24 mouse cellular contexts compared by ENCODE assay signal in genomic region chr12:30254581-30254980, GRCm38 (mm10).
A peak's percentile ranks its signal among the peaks of the same experiment; 100 is the strongest.
DNase-seq lines count a peak whose midpoint lies in the region; ATAC-seq lines count a peak whose summit lies in the region.
"Had no signal": no experiment of that assay in that cellular context is flagged by ENCODE, and none has a peak within 500 bp of the region (broad histone marks: within the 10 kb centered on the region; RNA-seq: fewer than 3 reads in every experiment).

No protein-coding gene starts in this region.

- no peaks in the 10 kb centered on the region for H3K9me3 ChIP-seq in midbrain, embryonic 13.5 days
- no peaks in the 10 kb centered on the region for H3K9me3 ChIP-seq in midbrain, embryonic 15.5 days
- H3K9me3 ChIP-seq in limb, embryonic 10.5 days (replicated peaks): no peaks in the 10 kb centered on the region
- H3K9me3 ChIP-seq: embryonic facial prominence, embryonic 10.5 days; embryonic facial prominence, embryonic 13.5 days; forebrain, embryonic 12.5 days; forebrain, embryonic 15.5 days; heart, embryonic 10.5 days; heart, embryonic 13.5 days; hindbrain, embryonic 12.5 days; hindbrain, embryonic 15.5 days had no signal

- H3K27ac ChIP-seq in midbrain, embryonic 13.5 days: no peak overlapping the region
- H3K27ac ChIP-seq in midbrain, embryonic 15.5 days: no peak overlapping the region
- no peak overlapping the region for H3K27ac ChIP-seq in limb, embryonic 10.5 days
- H3K27ac ChIP-seq: embryonic facial prominence, embryonic 10.5 days; embryonic facial prominence, embryonic 13.5 days; forebrain, embryonic 12.5 days; forebrain, embryonic 15.5 days; heart, adult 2 months; heart, embryonic 10.5 days; heart, embryonic 13.5 days; hindbrain, embryonic 12.5 days; hindbrain, embryonic 15.5 days had no signal

- no peak overlapping the region for H3K9ac ChIP-seq in midbrain, embryonic 13.5 days (replicated peaks)
- H3K9ac ChIP-seq in midbrain, embryonic 15.5 days: no peak overlapping the region
- H3K9ac ChIP-seq: embryonic facial prominence, embryonic 13.5 days; forebrain, embryonic 12.5 days; forebrain, embryonic 15.5 days; heart, embryonic 13.5 days; hindbrain, embryonic 12.5 days; hindbrain, embryonic 15.5 days had no signal

- H3K27me3 ChIP-seq in midbrain, embryonic 13.5 days: no peaks in the 10 kb centered on the region
- H3K27me3 ChIP-seq in midbrain, embryonic 15.5 days (replicated peaks): no peaks in the 10 kb centered on the region
- H3K27me3 ChIP-seq in limb, embryonic 10.5 days (ENCODE audit: low read depth, poor library complexity, severe bottlenecking): no peaks in the 10 kb centered on the region
- H3K27me3 ChIP-seq: embryonic facial prominence, embryonic 13.5 days; forebrain, embryonic 12.5 days; forebrain, embryonic 15.5 days; heart, embryonic 13.5 days; hindbrain, embryonic 12.5 days; hindbrain, embryonic 15.5 days had no signal

- no peak overlapping the region for H3K4me2 ChIP-seq in midbrain, embryonic 13.5 days (replicated peaks)
- no peak overlapping the region for H3K4me2 ChIP-seq in midbrain, embryonic 15.5 days
- H3K4me2 ChIP-seq: embryonic facial prominence, embryonic 13.5 days; forebrain, embryonic 12.5 days; forebrain, embryonic 15.5 days; heart, embryonic 13.5 days; hindbrain, embryonic 12.5 days; hindbrain, embryonic 15.5 days had no signal

- no peaks in the 10 kb centered on the region for H3K36me3 ChIP-seq in midbrain, embryonic 13.5 days
- H3K36me3 ChIP-seq in midbrain, embryonic 15.5 days (replicated peaks): no peaks in the 10 kb centered on the region
- no peaks in the 10 kb centered on the region for H3K36me3 ChIP-seq in limb, embryonic 10.5 days
- H3K36me3 ChIP-seq: embryonic facial prominence, embryonic 10.5 days; embryonic facial prominence, embryonic 13.5 days; forebrain, embryonic 12.5 days; forebrain, embryonic 15.5 days; heart, embryonic 10.5 days; heart, embryonic 13.5 days; hindbrain, embryonic 12.5 days; hindbrain, embryonic 15.5 days had no signal

- no peak overlapping the region for H3K4me3 ChIP-seq in midbrain, embryonic 13.5 days (replicated peaks)
- H3K4me3 ChIP-seq in midbrain, embryonic 15.5 days: no peak overlapping the region
- H3K4me3 ChIP-seq in limb, embryonic 10.5 days: no peak overlapping the region
- H3K4me3 ChIP-seq: embryonic facial prominence, embryonic 10.5 days; embryonic facial prominence, embryonic 13.5 days; erythroblast, embryonic 14.5 days; forebrain, embryonic 12.5 days; forebrain, embryonic 15.5 days; heart, adult 2 months; heart, embryonic 10.5 days; heart, embryonic 13.5 days; hindbrain, embryonic 12.5 days; hindbrain, embryonic 15.5 days had no signal

- DNase-seq in right cerebral cortex, adult 18-20 months: peak; percentile 14
- no peak for DNase-seq in right cerebral cortex, postnatal 25 days
- DNase-seq in limb, embryonic 10.5 days (ENCODE audit: low spot score): peak; percentile 24
- no peak for DNase-seq in adrenal gland, postnatal 14 days
- DNase-seq: adrenal gland, postnatal 10 days; cerebellum, adult 11 months; cerebellum, adult 2 months; cerebellum, adult 9-11 months; cerebellum, postnatal 25 days; embryo, embryonic 11 days; gastrocnemius, postnatal 25 days; heart, adult 2 months had no signal

- H3K4me1 ChIP-seq in midbrain, embryonic 13.5 days (replicated peaks): no peaks in the 10 kb centered on the region
- H3K4me1 ChIP-seq in midbrain, embryonic 15.5 days: no peaks in the 10 kb centered on the region
- H3K4me1 ChIP-seq in limb, embryonic 10.5 days: peaks cover 5% of the 10 kb centered on the region
- H3K4me1 ChIP-seq: embryonic facial prominence, embryonic 13.5 days; forebrain, embryonic 15.5 days; heart, embryonic 10.5 days; heart, embryonic 13.5 days; hindbrain, embryonic 12.5 days; hindbrain, embryonic 15.5 days had no signal

- 0 out of 2 replicates have a peak, but pooled peaks have one; percentile 30 for ATAC-seq in midbrain, embryonic 13.5 days
- ATAC-seq in midbrain, embryonic 15.5 days (replicated peaks): no peak
- ATAC-seq: CD4-positive, CD25-positive, alpha-beta regulatory T cell, adult 4 months; forebrain, embryonic 15.5 days had no signal

- WGBS in midbrain, embryonic 13.5 days: 63% methylated on average over 10 of the region's 10 CpGs
- 54% methylated on average over 10 of the region's 10 CpGs for WGBS in midbrain, embryonic 15.5 days
- WGBS in limb, embryonic 10.5 days: 94% methylated on average over 10 of the region's 10 CpGs

Comparison
In these comparisons a context has a peak if more than half of its experiments do, and no peak if none do; other contexts are left out.
1. DNase-seq: peak in right cerebral cortex, adult 18-20 months (single experiment) and limb, embryonic 10.5 days (single experiment); none in right cerebral cortex, postnatal 25 days (single experiment) and adrenal gland, postnatal 14 days (single experiment).